Mouse (Mus musculus) CD8-positive naive resting alpha-beta T cell, adult 2 months (primary cell): ENCODE results near the gene Abca17.

Experiments used
- DNase-seq, 2 experiments: peaks; one replicate each; pipeline ENCODE4 v3.0.0; 2022; ENCODE audit warnings: low read depth in 2 of 2, low spot score in 2 of 2

Gene Abca17

GRCm38 (mm10) chr17:24346831-24347230 lies 4.0 kb downstream of the Abca17 start:
- DNase-seq: no peak

- DNase-seq: peak; percentile 13 to 31
Observed at GRCm38 (mm10) chr17:24344672-24345071, 6.2 kb downstream of the Abca17 start.

- DNase-seq: no peak
Observed at GRCm38 (mm10) chr17:24327656-24328055, 23.2 kb downstream of the Abca17 start.

- no peak for DNase-seq
Observed at GRCm38 (mm10) chr17:24325051-24325450, 25.8 kb downstream of the Abca17 start.

- no peak for DNase-seq
Observed at GRCm38 (mm10) chr17:24320826-24321225, 30.0 kb downstream of the Abca17 start.

GRCm38 (mm10) chr17:24307500-24307899 lies 43.4 kb downstream of the Abca17 start:
- peak in 1 of 2 experiments; percentile 33 for DNase-seq

- DNase-seq: no peak
Observed at GRCm38 (mm10) chr17:24300651-24301050, 50.2 kb downstream of the Abca17 start.

GRCm38 (mm10) chr17:24289338-24289737 lies 61.5 kb downstream of the Abca17 start:
- no peak for DNase-seq

GRCm38 (mm10) chr17:24288477-24288876 lies 62.4 kb downstream of the Abca17 start:
- DNase-seq: no peak

- no peak for DNase-seq
Observed at GRCm38 (mm10) chr17:24285680-24286079, 65.2 kb downstream of the Abca17 start.

GRCm38 (mm10) chr17:24283266-24283818 lies 67.5 kb downstream of the Abca17 start:
- no peak for DNase-seq

GRCm38 (mm10) chr17:24282637-24283036 lies 68.2 kb downstream of the Abca17 start:
- DNase-seq: peak in 1 of 2 experiments; percentile 4

- DNase-seq: no peak
Observed at GRCm38 (mm10) chr17:24279907-24280306, 71.0 kb downstream of the Abca17 start.

GRCm38 (mm10) chr17:24267133-24267532 lies 83.7 kb downstream of the Abca17 start:
- DNase-seq: no peak

GRCm38 (mm10) chr17:24264766-24265165 lies 86.1 kb downstream of the Abca17 start:
- no peak for DNase-seq

GRCm38 (mm10) chr17:24260516-24260915 lies 90.4 kb downstream of the Abca17 start:
- DNase-seq: no peak

- no peak for DNase-seq
Observed at GRCm38 (mm10) chr17:24259702-24260101, 91.2 kb downstream of the Abca17 start.

- no peak for DNase-seq
Observed at GRCm38 (mm10) chr17:24258981-24259380, 91.9 kb downstream of the Abca17 start.

GRCm38 (mm10) chr17:24252329-24252728 lies 98.5 kb downstream of the Abca17 start:
- DNase-seq: no peak

GRCm38 (mm10) chr17:24251320-24252069 lies 99.4 kb downstream of the Abca17 start, which contains the start of gene Ccnf:
Gene Ccnf, minus strand, starts transcription at chr17:24251484.
- DNase-seq: peak; percentile 95

- no peak for DNase-seq
Observed at GRCm38 (mm10) chr17:24250988-24251319, 99.9 kb downstream of the Abca17 start.

- DNase-seq: peak in 1 of 2 experiments; percentile 13
Observed at GRCm38 (mm10) chr17:24248641-24249040, 102.2 kb downstream of the Abca17 start.

GRCm38 (mm10) chr17:24244061-24244460 lies 106.8 kb downstream of the Abca17 start:
- no peak for DNase-seq
